Mouse (Mus musculus): ENCODE measurements around the gene Cts3. TPM values are rescaled to one million over a fixed set of nuclear protein-coding genes. Genes with fewer than 3 reads are reported as not detected.
"Not testable (repeated sequence)": the region's sequence is repeated elsewhere in the genome, so short reads cannot be mapped to it uniquely, and the experiment has no call there.

Gene Cts3
- not detected in 2 replicates for polyA plus RNA-seq (2014; fragmentation: Nextera tagmentation; extraction: Ambion mirVana)

- DNase-seq (ENCODE audit: low spot score, missing footprints) = no peak
- Histone ChIP-seq H3K4me2 (no peak within 1 kb of the TSS), H3K4me3 (ENCODE audit: low read depth, low read length) (no peak within 1 kb of the TSS), H3K27ac (ENCODE audit: low read depth, low read length) (no peak within 1 kb of the TSS), H3K36me3 (ENCODE audit: control insufficient read depth, insufficient read depth, low read length) (no peaks in the 10 kb centered on the region), H3K4me1 (ENCODE audit: control insufficient read depth, insufficient read depth, low read length) (no peaks in the 10 kb centered on the region), H3K27me3 (ENCODE audit: control insufficient read depth, insufficient read depth, low read length) (no peaks in the 10 kb centered on the region), H3K9ac (ENCODE audit: low read length) (no peak within 1 kb of the TSS), H3K9me3 (ENCODE audit: control insufficient read depth, low read length) (peaks cover 15% of the 10 kb centered on the region; the same call in 1 of the 2 replicates)
- ATAC-seq (ENCODE audit: low FRiP score) = no peak
Observed at GRCm38 (mm10) chr13:61570027-61570426, at the start of gene Cts3. Cts3 (minus strand) TSS chr13:61570127.

- 54% methylated on average over 1 of the region's 1 CpGs for WGBS
- H3K9me3 ChIP-seq (ENCODE audit: control insufficient read depth, low read length) = peaks cover 16% of the 10 kb centered on the region
- H3K4me2 ChIP-seq; H3K27ac ChIP-seq (ENCODE audit: low read depth, low read length); DNase-seq (ENCODE audit: low spot score, missing footprints); H3K9ac ChIP-seq (ENCODE audit: low read length); H3K4me1 ChIP-seq (ENCODE audit: control insufficient read depth, insufficient read depth, low read length); H3K36me3 ChIP-seq (ENCODE audit: control insufficient read depth, insufficient read depth, low read length); H3K4me3 ChIP-seq (ENCODE audit: low read depth, low read length); ATAC-seq (ENCODE audit: low FRiP score); H3K27me3 ChIP-seq (ENCODE audit: control insufficient read depth, insufficient read depth, low read length): not testable (repeated sequence)
Observed at GRCm38 (mm10) chr13:61568074-61568473, 1.9 kb downstream of the Cts3 start, which contains the start of gene Gm49352. Gm49352 (minus strand) TSS chr13:61568174.

DNA sequence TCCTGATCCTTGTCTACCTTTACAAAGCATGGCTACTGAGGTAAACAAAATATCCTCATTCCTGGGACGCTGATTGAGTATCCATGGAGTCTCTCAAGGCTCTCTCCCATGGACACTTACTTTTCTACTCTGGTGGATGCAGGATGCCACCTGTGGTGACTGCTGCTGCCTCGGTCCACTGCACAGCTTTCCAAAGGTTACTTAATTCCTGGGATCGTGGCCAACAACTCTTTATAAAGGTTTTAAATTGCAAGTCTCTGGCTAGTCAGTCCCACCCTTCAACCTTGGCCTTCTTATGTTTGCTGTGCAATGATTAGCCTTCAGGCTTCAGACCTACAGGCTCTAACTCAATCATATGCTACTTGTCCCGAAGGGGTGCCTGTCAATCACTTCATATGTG, 28.3 kb downstream of the Cts3 start, which contains the start of gene Ctsm:
Gene Ctsm (minus strand): TSS at position 209 of the 400 bp plus-strand sequence.
- DNase-seq (ENCODE audit: low spot score, missing footprints) (no peak), ATAC-seq (ENCODE audit: low FRiP score) (no peak)
- no peaks in the 10 kb centered on the region for H3K4me1 ChIP-seq (ENCODE audit: control insufficient read depth, insufficient read depth, low read length)
- no peak within 1 kb of the TSS for H3K4me3 ChIP-seq (ENCODE audit: low read depth, low read length)
- no peaks in the 10 kb centered on the region for H3K36me3 ChIP-seq (ENCODE audit: control insufficient read depth, insufficient read depth, low read length)
- no peak within 1 kb of the TSS for H3K27ac ChIP-seq (ENCODE audit: low read depth, low read length)
- no peaks in the 10 kb centered on the region for H3K27me3 ChIP-seq (ENCODE audit: control insufficient read depth, insufficient read depth, low read length)
- H3K9ac ChIP-seq (ENCODE audit: low read length) = no peak within 1 kb of the TSS
- peaks cover 11% of the 10 kb centered on the region for H3K9me3 ChIP-seq (ENCODE audit: control insufficient read depth, low read length)
- H3K4me2 ChIP-seq = no peak within 1 kb of the TSS
- 63% methylated on average over 4 of the region's 4 CpGs for WGBS

Other genes with a start within 250 kb of the Cts3 start
- gene Cts7, start 211.9 kb downstream of the Cts3 start, polyA plus RNA-seq (2014; fragmentation: Nextera tagmentation; extraction: Ambion mirVana) = not detected in 2 replicates
- gene Ctsm, start 28.3 kb downstream of the Cts3 start, polyA plus RNA-seq (2014; fragmentation: Nextera tagmentation; extraction: Ambion mirVana) = not detected in 2 replicates
- not detected in 2 replicates for gene Gm49352, start 2.0 kb downstream of the Cts3 start, polyA plus RNA-seq (2014; fragmentation: Nextera tagmentation; extraction: Ambion mirVana)